Mouse (Mus musculus) myocyte (in vitro differentiated cells): ENCODE results near the gene Cmklr1.

Experiments
- E2F4 ChIP-seq: IDR thresholded peaks from one replicate; pipeline ENCODE4 v1.6.1; 2011; ENCODE audit warnings: mild to moderate bottlenecking, control low read depth, moderate library complexity; ENCODE audit not compliant: insufficient read depth
- MAX ChIP-seq: IDR thresholded peaks from one replicate; pipeline ENCODE4 v1.6.1; 2011; ENCODE audit warnings: low read depth, mild to moderate bottlenecking, control low read depth
- MYOD1 ChIP-seq, 3 experiments: IDR thresholded peaks; one replicate each; pipeline ENCODE4 v1.6.1; 2011; ENCODE audit warnings: control low read depth in 2 of 3, low read depth in 2 of 3, mild to moderate bottlenecking in 2 of 3, moderate library complexity in 1 of 3; ENCODE audit not compliant: insufficient read length in 2 of 3, control insufficient read depth in 1 of 3
- POLR2A ChIP-seq: IDR thresholded peaks from one replicate; pipeline ENCODE4 v1.6.1; 2011; ENCODE audit warnings: low read depth, mild to moderate bottlenecking, control low read depth, moderate library complexity; ENCODE audit not compliant: insufficient read length
- REST ChIP-seq: IDR thresholded peaks from one replicate; pipeline ENCODE4 v1.6.1; 2011; ENCODE audit warnings: mild to moderate bottlenecking, control low read depth, moderate library complexity; ENCODE audit not compliant: insufficient read depth, insufficient read length
- TCF12 ChIP-seq: IDR thresholded peaks from one replicate; pipeline ENCODE4 v1.6.1; 2011; ENCODE audit warnings: mild to moderate bottlenecking, control low read depth; ENCODE audit not compliant: poor library complexity, insufficient read depth, severe bottlenecking

DNA sequence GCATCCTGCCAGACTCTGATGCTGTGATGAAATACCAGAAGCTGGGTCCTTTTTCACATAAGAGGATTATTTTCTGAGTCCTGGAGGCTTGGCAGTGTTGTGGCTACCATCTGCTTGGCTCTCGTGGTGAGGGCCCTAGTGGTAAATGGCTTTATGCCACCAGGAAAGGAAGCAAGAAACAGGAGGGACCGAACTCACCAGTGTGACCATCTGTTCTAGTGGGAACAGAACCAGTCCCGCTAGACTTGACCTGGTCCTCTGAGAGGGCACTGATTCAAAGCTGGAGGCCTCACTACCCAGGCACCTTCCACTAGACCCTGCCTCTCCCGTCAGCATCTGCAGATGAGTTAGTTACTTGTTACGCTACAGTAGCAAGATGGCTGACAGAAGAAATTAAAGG, 33.0 kb upstream of the Cmklr1 start:
- TF ChIP-seq POLR2A (no peak), TCF12 (no peak), E2F4 (no peak), MAX (no peak), REST (no peak), MYOD1 (IDR thresholded peaks at IDR 0.05; ENCODE audit: control insufficient read depth in 1 of 3, insufficient read length in 2 of 3, low read depth in 2 of 3) (no peak)
